Mouse (Mus musculus) left cerebral cortex, postnatal 36 days (tissue): ENCODE measurements around the gene Cemip. TPM values are rescaled to one million over a fixed set of nuclear protein-coding genes. Genes with fewer than 3 reads are reported as not detected.

Source experiments
- total RNA-seq, 2 experiments: library from RNA; stranded (reverse); gene quantifications; 2 replicates each; pipeline ENCODE4 v1.2.3; 2021

The Cemip gene
- total RNA-seq, 2 experiments from 2014 or later: 14.5 to 18.7 TPM

Other genes with a start within 250 kb of the Cemip start
- gene Tlnrd1, start 202.2 kb downstream of the Cemip start, total RNA-seq: 10 to 100 TPM; 21.5 to 27.9 TPM
- 10 to 100 TPM; 55.9 to 60.9 TPM for gene Mesd, start 202.0 kb downstream of the Cemip start, total RNA-seq
- 10 to 100 TPM; 36.6 to 39.6 TPM for gene Abhd17c, start 65.4 kb upstream of the Cemip start, total RNA-seq